Mouse (Mus musculus) spleen, embryonic (tissue): ENCODE results near the gene Vav3.

Source experiments
- CTCF ChIA-PET: fragments of 350-600 bp; sonication (Branson Sonifier 250); formaldehyde crosslinking; loops from one replicate; lab custom pipeline; 2022; lab: Charles Lee

Gene Vav3

GRCm38 (mm10) chr3:109351956-109352684, 11.7 kb downstream of the Vav3 start:
- CTCF ChIA-PET, result no interaction called here

- CTCF ChIA-PET, result no interaction called here
These were observed 12.2 kb downstream of the Vav3 start for GRCm38 (mm10) chr3:109352690-109353089.

- CTCF ChIA-PET, result no interaction called here
These were observed 13.4 kb downstream of the Vav3 start for GRCm38 (mm10) chr3:109353814-109354213.

GRCm38 (mm10) chr3:109355158-109355557, 14.7 kb downstream of the Vav3 start:
- CTCF ChIA-PET, result interaction anchor here (0.7 kb wide), 1 partner anchor 207 kb away, joined by 3 read pairs; no protein-coding TSS in a partner anchor

GRCm38 (mm10) chr3:109360746-109361145, 20.3 kb downstream of the Vav3 start:
- CTCF ChIA-PET, result interaction anchor here (0.6 kb wide), 1 partner anchor 416 kb away, joined by 3 read pairs; no protein-coding TSS in a partner anchor

- CTCF ChIA-PET, result no interaction called here
These were observed 21.4 kb downstream of the Vav3 start for GRCm38 (mm10) chr3:109361882-109362281.

GRCm38 (mm10) chr3:109362310-109362709, 21.9 kb downstream of the Vav3 start:
- CTCF ChIA-PET, result no interaction called here

- CTCF ChIA-PET, result no interaction called here
These were observed 23.1 kb downstream of the Vav3 start for GRCm38 (mm10) chr3:109363522-109363921.

GRCm38 (mm10) chr3:109365875-109366274, 25.4 kb downstream of the Vav3 start:
- CTCF ChIA-PET, result no interaction called here

- CTCF ChIA-PET, result no interaction called here
These were observed 26.0 kb downstream of the Vav3 start for GRCm38 (mm10) chr3:109366411-109366851.

GRCm38 (mm10) chr3:109368383-109369289, 28.2 kb downstream of the Vav3 start:
- CTCF ChIA-PET, result no interaction called here

- CTCF ChIA-PET, result interaction anchor here (0.7 kb wide), 1 partner anchor 62 kb away, joined by 7 read pairs; no protein-coding TSS in a partner anchor
These were observed 31.1 kb downstream of the Vav3 start for GRCm38 (mm10) chr3:109371576-109371975.

- CTCF ChIA-PET, result no interaction called here
These were observed 32.2 kb downstream of the Vav3 start for GRCm38 (mm10) chr3:109372678-109373077.

GRCm38 (mm10) chr3:109378278-109378677, 37.8 kb downstream of the Vav3 start:
- CTCF ChIA-PET, result no interaction called here

- CTCF ChIA-PET, result no interaction called here
These were observed 38.2 kb downstream of the Vav3 start for GRCm38 (mm10) chr3:109378684-109379083.

- CTCF ChIA-PET, result no interaction called here
These were observed 48.3 kb downstream of the Vav3 start for GRCm38 (mm10) chr3:109388730-109389129.

GRCm38 (mm10) chr3:109401527-109401926, 61.1 kb downstream of the Vav3 start:
- CTCF ChIA-PET, result no interaction called here

- CTCF ChIA-PET, result interaction anchor here (0.6 kb wide), 1 partner anchor 40 kb away, joined by 11 read pairs; no protein-coding TSS in a partner anchor
These were observed 70.8 kb downstream of the Vav3 start for GRCm38 (mm10) chr3:109411294-109411693.

- CTCF ChIA-PET, result no interaction called here
These were observed 80.0 kb downstream of the Vav3 start for GRCm38 (mm10) chr3:109420403-109420802.

GRCm38 (mm10) chr3:109421019-109421418, 80.6 kb downstream of the Vav3 start:
- CTCF ChIA-PET, result no interaction called here

- CTCF ChIA-PET, result no interaction called here
These were observed 83.1 kb downstream of the Vav3 start for GRCm38 (mm10) chr3:109423440-109424079.

- CTCF ChIA-PET, result no interaction called here
These were observed 90.8 kb downstream of the Vav3 start for GRCm38 (mm10) chr3:109431285-109431684.
